Comparison of ENCODE assay signal across 16 mouse cellular contexts in the genomic region with DNA sequence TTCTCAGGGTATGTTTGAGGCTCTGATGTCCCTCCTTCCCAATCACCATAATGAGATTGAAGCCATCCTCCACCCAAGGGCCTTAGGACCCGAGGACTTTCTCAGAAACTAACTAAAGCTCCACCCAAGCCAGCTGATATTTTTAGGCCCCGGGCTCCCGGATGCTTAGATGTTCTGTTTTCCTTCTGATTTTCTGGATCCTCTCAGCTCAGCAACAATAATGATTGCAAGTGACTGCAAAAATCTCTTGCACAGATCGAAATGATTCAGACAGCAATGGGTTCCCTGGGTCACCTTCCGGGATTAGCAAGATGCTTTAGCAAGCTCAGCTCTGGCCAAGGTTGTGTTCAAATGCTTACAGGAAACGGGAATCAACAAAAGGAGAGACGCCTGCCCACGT.
A peak's percentile ranks its signal among the peaks of the same experiment; 100 is the strongest.
DNase-seq lines count a peak whose midpoint lies in the region; ATAC-seq and TF ChIP-seq lines count a peak whose summit lies in the region.
"Had no signal": no experiment of that assay in that cellular context is flagged by ENCODE, and none has a peak within 500 bp of the region (broad histone marks: within the 10 kb centered on the region; RNA-seq: fewer than 3 reads in every experiment).

No protein-coding gene starts in this region.

- WGBS in heart, embryonic 12.5 days = 61% methylated on average over 8 of the region's 8 CpGs
- 85% methylated on average over 8 of the region's 8 CpGs for WGBS in hindbrain, postnatal 0 days
- WGBS in hindbrain, embryonic 11.5 days = 89% methylated on average over 8 of the region's 8 CpGs
- 78% methylated on average over 8 of the region's 8 CpGs for WGBS in liver, adult 2 months
- 77% methylated on average over 8 of the region's 8 CpGs for WGBS in liver, embryonic 11.5 days

- H3K4me1 ChIP-seq in heart, embryonic 12.5 days (replicated peaks) = peaks cover 11% of the 10 kb centered on the region
- no peaks in the 10 kb centered on the region for H3K4me1 ChIP-seq in hindbrain, postnatal 0 days (ENCODE audit: insufficient read depth, low read length)
- no peaks in the 10 kb centered on the region for H3K4me1 ChIP-seq in hindbrain, embryonic 11.5 days (replicated peaks; ENCODE audit: control insufficient read depth, insufficient read depth, low read length)
- H3K4me1 ChIP-seq in liver, adult 2 months (ENCODE audit: control insufficient read depth, insufficient read depth, low read length) = peaks cover 3% of the 10 kb centered on the region; the same call in 1 of the 2 replicates
- no peaks in the 10 kb centered on the region for H3K4me1 ChIP-seq in liver, embryonic 11.5 days (replicated peaks; ENCODE audit: control insufficient read depth, insufficient read depth, low read length)
- H3K4me1 ChIP-seq: forebrain, embryonic 12.5 days had no signal

- H3K4me3 ChIP-seq in heart, embryonic 12.5 days = no peak overlapping the region
- H3K4me3 ChIP-seq in hindbrain, postnatal 0 days (ENCODE audit: low read length) = no peak overlapping the region
- no peak overlapping the region for H3K4me3 ChIP-seq in hindbrain, embryonic 11.5 days (ENCODE audit: low read depth, low read length)
- no peak overlapping the region for H3K4me3 ChIP-seq in liver, adult 2 months (ENCODE audit: insufficient read depth, low read depth, low read length)
- no peak overlapping the region for H3K4me3 ChIP-seq in liver, embryonic 11.5 days (ENCODE audit: low read depth, low read length)
- H3K4me3 ChIP-seq: embryonic facial prominence, embryonic 13.5 days; forebrain, embryonic 12.5 days had no signal

- TF ChIP-seq POLR2A in liver, adult 2 months (IDR thresholded peaks at IDR 0.05; ENCODE audit: extremely low read depth, insufficient read depth, low read length) = no peak

- H3K4me2 ChIP-seq in heart, embryonic 12.5 days = no peak overlapping the region
- no peak overlapping the region for H3K4me2 ChIP-seq in hindbrain, postnatal 0 days (ENCODE audit: low read depth, low read length)
- H3K4me2 ChIP-seq in hindbrain, embryonic 11.5 days (replicated peaks; ENCODE audit: low read depth, low read length) = no peak overlapping the region
- H3K4me2 ChIP-seq in liver, embryonic 11.5 days = no peak overlapping the region
- H3K4me2 ChIP-seq: embryonic facial prominence, embryonic 13.5 days; forebrain, embryonic 12.5 days; hindbrain, embryonic 14.5 days had no signal

- H3K36me3 ChIP-seq in heart, embryonic 12.5 days = no peaks in the 10 kb centered on the region
- H3K36me3 ChIP-seq in hindbrain, postnatal 0 days (ENCODE audit: insufficient read depth, low read length) = no peaks in the 10 kb centered on the region
- no peaks in the 10 kb centered on the region for H3K36me3 ChIP-seq in hindbrain, embryonic 11.5 days (ENCODE audit: control insufficient read depth, insufficient read depth, low read length)
- H3K36me3 ChIP-seq in liver, adult 2 months (ENCODE audit: control insufficient read depth, insufficient read depth, low read length) = no peaks in the 10 kb centered on the region
- H3K36me3 ChIP-seq in liver, embryonic 11.5 days (ENCODE audit: control insufficient read depth, insufficient read depth, low read length) = no peaks in the 10 kb centered on the region
- H3K36me3 ChIP-seq: embryonic facial prominence, embryonic 13.5 days; forebrain, embryonic 12.5 days had no signal

- no peaks in the 10 kb centered on the region for H3K79me2 ChIP-seq in liver, adult 2 months (ENCODE audit: control insufficient read depth, insufficient read depth, low read length)

- no peak for TF ChIP-seq CTCF in hindbrain, postnatal 0 days (IDR thresholded peaks at IDR 0.05; ENCODE audit: low read depth)
- TF ChIP-seq CTCF in liver, adult 2 months (IDR thresholded peaks at IDR 0.05; ENCODE audit: low read depth, low read length) = no peak

- H3K9ac ChIP-seq in heart, embryonic 12.5 days = no peak overlapping the region
- no peak overlapping the region for H3K9ac ChIP-seq in hindbrain, postnatal 0 days (replicated peaks; ENCODE audit: low read length)
- H3K9ac ChIP-seq in hindbrain, embryonic 11.5 days (ENCODE audit: low read depth, low read length) = no peak overlapping the region
- no peak overlapping the region for H3K9ac ChIP-seq in liver, adult 2 months (ENCODE audit: low read depth, low read length)
- no peak overlapping the region for H3K9ac ChIP-seq in liver, embryonic 11.5 days (ENCODE audit: low read depth, low read length)
- H3K9ac ChIP-seq: embryonic facial prominence, embryonic 13.5 days; forebrain, embryonic 12.5 days; hindbrain, embryonic 14.5 days had no signal

- H3K27ac ChIP-seq in heart, embryonic 12.5 days (ENCODE audit: poor library complexity, severe bottlenecking) = no peak overlapping the region
- H3K27ac ChIP-seq in hindbrain, postnatal 0 days = peak overlapping the region; percentile 11; the same call in 1 of the 2 replicates
- no peak overlapping the region for H3K27ac ChIP-seq in hindbrain, embryonic 11.5 days (ENCODE audit: low read depth, low read length)
- H3K27ac ChIP-seq in liver, adult 2 months (replicated peaks; ENCODE audit: insufficient read depth, low read depth, low read length) = peak overlapping the region; percentile 15
- H3K27ac ChIP-seq in liver, embryonic 11.5 days (ENCODE audit: low read depth, low read length) = no peak overlapping the region
- H3K27ac ChIP-seq: embryonic facial prominence, embryonic 13.5 days; forebrain, embryonic 12.5 days; hindbrain, embryonic 14.5 days had no signal

- 0 out of 2 replicates have a peak, but pooled peaks cover 4% of the 10 kb centered on the region for H3K9me3 ChIP-seq in heart, embryonic 12.5 days (replicated peaks)
- no peaks in the 10 kb centered on the region for H3K9me3 ChIP-seq in hindbrain, postnatal 0 days (ENCODE audit: low read length)
- no peaks in the 10 kb centered on the region for H3K9me3 ChIP-seq in hindbrain, embryonic 11.5 days (ENCODE audit: control insufficient read depth, low read length)
- no peaks in the 10 kb centered on the region for H3K9me3 ChIP-seq in liver, embryonic 11.5 days (ENCODE audit: control insufficient read depth, low read length)
- H3K9me3 ChIP-seq: embryonic facial prominence, embryonic 13.5 days; forebrain, embryonic 12.5 days had no signal

- H3K27me3 ChIP-seq in heart, embryonic 12.5 days (replicated peaks) = no peaks in the 10 kb centered on the region
- no peaks in the 10 kb centered on the region for H3K27me3 ChIP-seq in hindbrain, postnatal 0 days (ENCODE audit: insufficient read depth, low read length)
- H3K27me3 ChIP-seq in hindbrain, embryonic 11.5 days (ENCODE audit: control insufficient read depth, insufficient read depth, low read length) = no peaks in the 10 kb centered on the region
- H3K27me3 ChIP-seq in liver, adult 2 months (ENCODE audit: control insufficient read depth, insufficient read depth, low read length) = no peaks in the 10 kb centered on the region
- H3K27me3 ChIP-seq in liver, embryonic 11.5 days (replicated peaks; ENCODE audit: control insufficient read depth, insufficient read depth, low read length) = no peaks in the 10 kb centered on the region
- H3K27me3 ChIP-seq: embryonic facial prominence, embryonic 13.5 days; forebrain, embryonic 12.5 days had no signal

- peak; percentile 47 to 49 for DNase-seq in heart, adult 18-20 months
- no peak for DNase-seq in hindbrain, postnatal 0 days (ENCODE audit: low spot score)
- no peak for DNase-seq in hindbrain, embryonic 11.5 days (ENCODE audit: low spot score)
- no peak for DNase-seq in liver, adult 2 months (ENCODE audit: extremely low read depth, low read depth, low spot score)
- no peak for DNase-seq in liver, embryonic 11.5 days (ENCODE audit: low spot score)
- DNase-seq in frontal cortex, adult 2 months (ENCODE audit: extremely low spot score in 1 of 2, low spot score in 1 of 2) = no peak
- DNase-seq: adrenal gland, postnatal 10 days; cerebellum, adult 11-12 months; cerebellum, adult 9-10 months; kidney, adult 2 months had no signal

- ATAC-seq in heart, embryonic 12.5 days (ENCODE audit: insufficient number of reproducible peaks, low FRiP score) = no peak
- ATAC-seq in hindbrain, postnatal 0 days = no peak
- ATAC-seq in hindbrain, embryonic 11.5 days (ENCODE audit: low FRiP score) = no peak
- no peak for ATAC-seq in liver, embryonic 11.5 days (replicated peaks; ENCODE audit: low FRiP score)
- ATAC-seq: forebrain, embryonic 16.5 days; intestine, embryonic 16.5 days had no signal

Comparison
In these comparisons a context has a peak if more than half of its experiments do, and no peak if none do; other contexts are left out.
1. H3K27ac ChIP-seq: peak in hindbrain, postnatal 0 days (single experiment) and liver, adult 2 months (single experiment); none in heart, embryonic 12.5 days (single experiment), hindbrain, embryonic 11.5 days (single experiment) and liver, embryonic 11.5 days (single experiment).
2. DNase-seq: peak in heart, adult 18-20 months (2 of 2); none in hindbrain, postnatal 0 days (single experiment), hindbrain, embryonic 11.5 days (single experiment), liver, adult 2 months (single experiment), liver, embryonic 11.5 days (single experiment) and frontal cortex, adult 2 months (0 of 2).